Mouse (Mus musculus) liver, embryonic 14.5 days (tissue): ENCODE measurements around the gene H2-Ab1.
"Not testable (repeated sequence)": the region's sequence is repeated elsewhere in the genome, so short reads cannot be mapped to it uniquely, and the experiment has no call there.

Experiments used
- CTCF ChIP-seq: IDR thresholded peaks from 2 replicates; pipeline ENCODE4 v1.5.1; 2016; ENCODE audit warnings: antibody characterized with exemption, low read depth, control low read depth
- EP300 ChIP-seq: IDR thresholded peaks from 2 replicates; pipeline ENCODE4 v1.6.1; 2016; ENCODE audit warnings: antibody characterized with exemption, low read depth

- not testable (repeated sequence) for TF ChIP-seq CTCF, EP300
Observed at GRCm38 (mm10) chr17:34232021-34232420, 25.5 kb upstream of the H2-Ab1 start.
